Mouse (Mus musculus): ENCODE measurements at regions not wholly inside any gene's neighbourhood (a gene's known extent, or its start where the extent isn't known, plus 50 kb on each side); places are given as distances from the start of the nearest gene placed in this dataset.

- WGBS = 81% methylated on average over 7 of the region's 7 CpGs
- DNase-seq (ENCODE audit: extremely low spot score, low spot score) = no peak
- Histone ChIP-seq H3K4me1 (peaks cover 24% of the 10 kb centered on the region), H3K36me3 (replicated peaks) (no peaks in the 10 kb centered on the region), H3K27me3 (ENCODE audit: poor library complexity, severe bottlenecking) (peaks cover 16% of the 10 kb centered on the region; the same call in 1 of the 2 replicates), H3K27ac (no peak overlapping the region), H3K9me3 (no peaks in the 10 kb centered on the region), H3K4me3 (no peak overlapping the region)
Measured at GRCm38 (mm10) chr8:10705909-10706308, 302.3 kb downstream of the Irs2 start.

- H3K4me1 ChIP-seq = peaks cover 35% of the 10 kb centered on the region
- peaks cover 16% of the 10 kb centered on the region; the same call in 1 of the 2 replicates for H3K27me3 ChIP-seq (ENCODE audit: poor library complexity, severe bottlenecking)
- H3K27ac ChIP-seq = peak overlapping the region; percentile 76
- no peaks in the 10 kb centered on the region for H3K36me3 ChIP-seq (replicated peaks)
- DNase-seq (ENCODE audit: extremely low spot score, low spot score) = no peak
- WGBS = 90% methylated on average over 7 of the region's 7 CpGs
- no peaks in the 10 kb centered on the region for H3K9me3 ChIP-seq
- no peak overlapping the region for H3K4me3 ChIP-seq
Measured at GRCm38 (mm10) chr8:10702755-10703154, 305.5 kb downstream of the Irs2 start.

- Histone ChIP-seq H3K36me3 (replicated peaks) (no peaks in the 10 kb centered on the region), H3K4me3 (peak overlapping the region; percentile 14; the same call in 1 of the 2 replicates), H3K27ac (peak overlapping the region; percentile 76), H3K27me3 (ENCODE audit: poor library complexity, severe bottlenecking) (peaks cover 16% of the 10 kb centered on the region; the same call in 1 of the 2 replicates), H3K4me1 (peaks cover 39% of the 10 kb centered on the region), H3K9me3 (no peaks in the 10 kb centered on the region)
- 73% methylated on average over 10 of the region's 10 CpGs for WGBS
- no peak for DNase-seq (ENCODE audit: extremely low spot score, low spot score)
Measured at GRCm38 (mm10) chr8:10702248-10702647, 306.0 kb downstream of the Irs2 start.

- Histone ChIP-seq H3K4me1 (peaks cover 39% of the 10 kb centered on the region), H3K36me3 (replicated peaks) (no peaks in the 10 kb centered on the region), H3K9me3 (no peaks in the 10 kb centered on the region), H3K27me3 (ENCODE audit: poor library complexity, severe bottlenecking) (peaks cover 13% of the 10 kb centered on the region; the same call in 1 of the 2 replicates), H3K4me3 (peak overlapping the region; percentile 14; the same call in 1 of the 2 replicates), H3K27ac (peak overlapping the region; percentile 76)
- no peak for DNase-seq (ENCODE audit: extremely low spot score, low spot score)
- 38% methylated on average over 4 of the region's 4 CpGs for WGBS
Measured at GRCm38 (mm10) chr8:10701648-10702061, 306.6 kb downstream of the Irs2 start.

- Histone ChIP-seq H3K36me3 (replicated peaks) (no peaks in the 10 kb centered on the region), H3K9me3 (no peaks in the 10 kb centered on the region), H3K27ac (peak overlapping the region; percentile 41; the same call in 1 of the 2 replicates), H3K27me3 (ENCODE audit: poor library complexity, severe bottlenecking) (peaks cover 9% of the 10 kb centered on the region; the same call in 1 of the 2 replicates), H3K4me3 (no peak overlapping the region), H3K4me1 (peaks cover 39% of the 10 kb centered on the region)
- WGBS = 83% methylated on average over 4 of the region's 4 CpGs
- no peak for DNase-seq (ENCODE audit: extremely low spot score, low spot score)
Measured at GRCm38 (mm10) chr8:10701226-10701625, 307.0 kb downstream of the Irs2 start.

GRCm38 (mm10) chr8:10699669-10700068 is 308.6 kb downstream of the Irs2 start:
- Histone ChIP-seq H3K4me1 (peaks cover 36% of the 10 kb centered on the region), H3K9me3 (no peaks in the 10 kb centered on the region), H3K4me3 (no peak overlapping the region), H3K27ac (0 out of 2 replicates have a peak overlapping the region, but pooled peaks have one; percentile 44), H3K36me3 (replicated peaks) (no peaks in the 10 kb centered on the region), H3K27me3 (ENCODE audit: poor library complexity, severe bottlenecking) (peaks cover 8% of the 10 kb centered on the region; the same call in 1 of the 2 replicates)
- no peak for DNase-seq (ENCODE audit: extremely low spot score, low spot score)
- WGBS = 71% methylated on average over 9 of the region's 9 CpGs

- Histone ChIP-seq H3K9me3 (no peaks in the 10 kb centered on the region), H3K4me3 (no peak overlapping the region), H3K36me3 (replicated peaks) (no peaks in the 10 kb centered on the region), H3K4me1 (peaks cover 22% of the 10 kb centered on the region), H3K27ac (no peak overlapping the region), H3K27me3 (ENCODE audit: poor library complexity, severe bottlenecking) (peaks cover 8% of the 10 kb centered on the region; the same call in 1 of the 2 replicates)
- no peak for DNase-seq (ENCODE audit: extremely low spot score, low spot score)
- 91% methylated on average over 6 of the region's 6 CpGs for WGBS
Measured at GRCm38 (mm10) chr8:10695181-10695580, 313.1 kb downstream of the Irs2 start.

- 73% methylated on average over 1 of the region's 1 CpGs for WGBS
Measured at GRCm38 (mm10) chr8:10690659-10691058, 317.6 kb downstream of the Irs2 start.

GRCm38 (mm10) chr8:10689881-10690280 is 318.4 kb downstream of the Irs2 start:
- no peak for DNase-seq (ENCODE audit: extremely low spot score, low spot score)
- Histone ChIP-seq H3K4me3 (no peak overlapping the region), H3K27me3 (ENCODE audit: poor library complexity, severe bottlenecking) (peaks cover 32% of the 10 kb centered on the region), H3K27ac (no peak overlapping the region), H3K36me3 (replicated peaks) (no peaks in the 10 kb centered on the region), H3K4me1 (peaks cover 24% of the 10 kb centered on the region), H3K9me3 (no peaks in the 10 kb centered on the region)
- 88% methylated on average over 12 of the region's 12 CpGs for WGBS

More at GRCm38 (mm10) chr8:10690659-10691058, 317.6 kb downstream of the Irs2 start:
- H3K9me3 ChIP-seq = no peaks in the 10 kb centered on the region
- peaks cover 29% of the 10 kb centered on the region for H3K27me3 ChIP-seq (ENCODE audit: poor library complexity, severe bottlenecking)
- no peak overlapping the region for H3K4me3 ChIP-seq
- DNase-seq (ENCODE audit: extremely low spot score, low spot score) = no peak
- H3K36me3 ChIP-seq (replicated peaks) = no peaks in the 10 kb centered on the region
- peaks cover 24% of the 10 kb centered on the region for H3K4me1 ChIP-seq
- H3K27ac ChIP-seq = no peak overlapping the region

GRCm38 (mm10) chr8:10687867-10688561 is 320.2 kb downstream of the Irs2 start:
- Histone ChIP-seq H3K36me3 (replicated peaks) (no peaks in the 10 kb centered on the region), H3K9me3 (no peaks in the 10 kb centered on the region), H3K27ac (peak overlapping the region; percentile 32), H3K4me1 (peaks cover 34% of the 10 kb centered on the region), H3K27me3 (ENCODE audit: poor library complexity, severe bottlenecking) (peaks cover 34% of the 10 kb centered on the region), H3K4me3 (no peak overlapping the region)
- 37% methylated on average over 9 of the region's 9 CpGs for WGBS
- DNase-seq (ENCODE audit: extremely low spot score, low spot score) = no peak
